18 mouse cellular contexts compared by ENCODE assay signal in the genomic region with DNA sequence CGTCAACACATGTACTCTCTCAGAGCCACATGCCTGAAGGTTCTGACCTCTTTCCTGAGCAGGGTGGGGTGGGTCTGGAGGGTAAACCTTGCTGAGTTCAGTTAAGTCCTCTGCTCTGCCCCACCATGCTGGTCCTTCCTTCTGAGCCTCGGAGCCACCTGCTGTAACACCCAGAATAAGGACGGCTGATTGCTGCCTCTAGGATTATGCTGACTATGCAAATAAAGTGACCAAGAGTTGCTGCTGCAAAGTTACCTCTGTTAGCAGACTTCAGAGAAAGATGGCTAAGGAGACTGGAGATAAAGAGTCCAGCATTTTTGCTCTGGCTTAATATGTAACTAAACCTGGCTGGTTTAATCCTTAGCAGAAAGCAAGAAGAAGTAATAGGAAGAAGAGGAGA.
DNase-seq lines count a peak whose midpoint lies in the region; ATAC-seq and TF ChIP-seq lines count a peak whose summit lies in the region.
"Had no signal": no experiment of that assay in that cellular context is flagged by ENCODE, and none has a peak within 500 bp of the region (broad histone marks: within the 10 kb centered on the region; RNA-seq: fewer than 3 reads in every experiment).

No protein-coding gene starts in this region.

- no peak overlapping the region for H3K9ac ChIP-seq in kidney, embryonic 15.5 days
- no peak overlapping the region for H3K9ac ChIP-seq in MEL (ENCODE audit: control insufficient read depth, low read depth, low read length, poor library complexity, severe bottlenecking)
- no peak overlapping the region for H3K9ac ChIP-seq in intestine, embryonic 15.5 days
- H3K9ac ChIP-seq: embryonic facial prominence, embryonic 12.5 days; forebrain, embryonic 15.5 days; hindbrain, embryonic 13.5 days had no signal

- 0 out of 2 replicates have a peak overlapping the region, but pooled peaks have one; percentile 3 for H3K27ac ChIP-seq in kidney, embryonic 15.5 days
- H3K27ac ChIP-seq in MEL (ENCODE audit: control insufficient read depth, low read depth, low read length) = no peak overlapping the region
- 0 out of 2 replicates have a peak overlapping the region, but pooled peaks have one; percentile 23 for H3K27ac ChIP-seq in intestine, embryonic 15.5 days
- H3K27ac ChIP-seq: embryonic facial prominence, embryonic 12.5 days; forebrain, embryonic 15.5 days; heart, embryonic 10.5 days; hindbrain, embryonic 13.5 days had no signal

- TF ChIP-seq EP300 in MEL (IDR thresholded peaks at IDR 0.05; ENCODE audit: low read depth in 1 of 2, low read length in 2 of 2) = no peak

- TF ChIP-seq CTCF in MEL (IDR thresholded peaks at IDR 0.05 in 2 of 3, conservative IDR thresholded peaks at IDR 0.05 in 1 of 3; ENCODE audit: control insufficient read depth in 1 of 3, insufficient read depth in 1 of 3, low read depth in 2 of 3, low read length in 3 of 3, poor library complexity in 1 of 3, severe bottlenecking in 1 of 3) = no peak

- no peak for DNase-seq in kidney, postnatal 14 days
- no peak for DNase-seq in MEL (ENCODE audit: low read depth, low spot score)
- no peak for DNase-seq in lung, postnatal 4 days
- DNase-seq in ovary, adult 18-20 months (ENCODE audit: low spot score) = no peak
- DNase-seq: adrenal gland, postnatal 10 days; cerebellum, adult 11 months; cerebellum, adult 8-10 months; cerebellum, postnatal 25 days; gastrocnemius, postnatal 36 days; heart, adult 18-20 months; heart, postnatal 10 days had no signal

- H3K4me3 ChIP-seq in kidney, embryonic 15.5 days (replicated peaks) = no peak overlapping the region
- H3K4me3 ChIP-seq in MEL (ENCODE audit: control insufficient read depth in 1 of 2, insufficient read depth in 1 of 2, low read depth in 2 of 2, low read length in 2 of 2) = no peak overlapping the region
- H3K4me3 ChIP-seq in intestine, embryonic 15.5 days (replicated peaks) = no peak overlapping the region
- H3K4me3 ChIP-seq: embryonic facial prominence, embryonic 12.5 days; forebrain, embryonic 15.5 days; heart, embryonic 10.5 days; hindbrain, embryonic 13.5 days had no signal

- no peaks in the 10 kb centered on the region for H3K79me2 ChIP-seq in MEL (ENCODE audit: control insufficient read depth, insufficient read depth, low read length, poor library complexity)

- no peaks in the 10 kb centered on the region for H3K36me3 ChIP-seq in kidney, embryonic 15.5 days
- H3K36me3 ChIP-seq in MEL (ENCODE audit: control insufficient read depth in 1 of 2, insufficient read depth in 2 of 2, low read length in 2 of 2) = no peaks in the 10 kb centered on the region
- H3K36me3 ChIP-seq in intestine, embryonic 15.5 days = no peaks in the 10 kb centered on the region
- H3K36me3 ChIP-seq: embryonic facial prominence, embryonic 12.5 days; forebrain, embryonic 15.5 days; G1E; heart, embryonic 10.5 days; hindbrain, embryonic 13.5 days had no signal

- peaks cover 11% of the 10 kb centered on the region; the same call in 1 of the 2 replicates for H3K4me1 ChIP-seq in kidney, embryonic 15.5 days
- no peaks in the 10 kb centered on the region for H3K4me1 ChIP-seq in MEL (ENCODE audit: control insufficient read depth in 1 of 2, insufficient read depth in 2 of 2, low read length in 2 of 2)
- 0 out of 2 replicates have a peak, but pooled peaks cover 2% of the 10 kb centered on the region for H3K4me1 ChIP-seq in intestine, embryonic 15.5 days (replicated peaks)
- H3K4me1 ChIP-seq: forebrain, embryonic 15.5 days; hindbrain, embryonic 13.5 days had no signal

- TF ChIP-seq RAD21 in MEL (IDR thresholded peaks at IDR 0.05; ENCODE audit: low read depth, low read length) = no peak

- H3K4me2 ChIP-seq in kidney, embryonic 15.5 days = no peak overlapping the region
- no peak overlapping the region for H3K4me2 ChIP-seq in intestine, embryonic 15.5 days (replicated peaks)
- H3K4me2 ChIP-seq: embryonic facial prominence, embryonic 12.5 days; forebrain, embryonic 15.5 days; hindbrain, embryonic 13.5 days had no signal

- TF ChIP-seq POLR2A in MEL (IDR thresholded peaks at IDR 0.05; ENCODE audit: control insufficient read depth in 1 of 2, insufficient read depth in 1 of 2, low read depth in 1 of 2, low read length in 2 of 2, poor library complexity in 1 of 2) = no peak

- no peaks in the 10 kb centered on the region for H3K27me3 ChIP-seq in kidney, embryonic 15.5 days
- no peaks in the 10 kb centered on the region; a peak in 1 of 4 replicates for H3K27me3 ChIP-seq in MEL (ENCODE audit: control insufficient read depth in 1 of 2, insufficient read depth in 2 of 2, low read length in 2 of 2)
- H3K27me3 ChIP-seq in intestine, embryonic 15.5 days (replicated peaks) = no peaks in the 10 kb centered on the region
- H3K27me3 ChIP-seq: embryonic facial prominence, embryonic 12.5 days; forebrain, embryonic 15.5 days; hindbrain, embryonic 13.5 days had no signal

- WGBS in kidney, embryonic 15.5 days = 72% methylated on average over 3 of the region's 3 CpGs
- 53% methylated on average over 3 of the region's 3 CpGs for WGBS in intestine, embryonic 15.5 days

- no peaks in the 10 kb centered on the region for H3K9me3 ChIP-seq in kidney, embryonic 15.5 days (replicated peaks)
- H3K9me3 ChIP-seq in MEL (replicated peaks; ENCODE audit: insufficient read depth, low read length) = no peaks in the 10 kb centered on the region
- no peaks in the 10 kb centered on the region for H3K9me3 ChIP-seq in intestine, embryonic 15.5 days
- H3K9me3 ChIP-seq: embryonic facial prominence, embryonic 12.5 days; forebrain, embryonic 15.5 days; heart, embryonic 10.5 days; hindbrain, embryonic 13.5 days had no signal

- ATAC-seq in kidney, embryonic 15.5 days (replicated peaks; ENCODE audit: low FRiP score) = peak; percentile 33; the same call in 1 of the 2 replicates
- peak; percentile 74 for ATAC-seq in intestine, embryonic 15.5 days
- ATAC-seq: forebrain, embryonic 15.5 days had no signal

TF ChIP-seq in MEL, 35 proteins besides CTCF, POLR2A, EP300 and RAD21:
- TF ChIP-seq TCF12 (IDR thresholded peaks at IDR 0.05; ENCODE audit: low read depth, low read length) (no peak), MXI1 (IDR thresholded peaks at IDR 0.05; ENCODE audit: low read depth, low read length) (no peak), MAFK (IDR thresholded peaks at IDR 0.05; ENCODE audit: borderline replicate concordance, low read depth, low read length) (peak; percentile 63; the same call in 1 of the 2 replicates)
